Mouse (Mus musculus): ENCODE measurements at regions not wholly inside any gene's neighbourhood (a gene's known extent, or its start where the extent isn't known, plus 50 kb on each side); places are given as distances from the start of the nearest gene placed in this dataset.

DNA sequence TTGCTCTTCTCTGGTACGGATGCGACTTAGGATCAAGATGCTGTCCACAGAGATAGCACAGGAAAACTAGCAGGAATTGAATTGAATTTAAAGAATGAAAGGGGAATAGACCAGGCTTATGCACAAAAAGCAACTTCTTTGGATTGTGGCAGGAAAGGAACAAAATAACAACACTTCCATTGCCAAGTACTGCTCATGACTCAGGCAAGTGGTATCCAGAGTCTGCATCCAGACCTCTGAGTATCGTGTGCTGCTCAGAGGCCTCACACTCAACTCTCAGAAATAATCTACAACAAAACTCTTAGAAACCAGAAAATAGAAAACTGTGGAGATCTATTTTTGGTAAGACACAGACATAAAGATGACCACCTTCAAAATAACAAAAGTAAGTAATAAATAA lies 176.1 kb upstream of the Egflam start:
- DNase-seq (ENCODE audit: low spot score in 2 of 2), result no peak

DNA sequence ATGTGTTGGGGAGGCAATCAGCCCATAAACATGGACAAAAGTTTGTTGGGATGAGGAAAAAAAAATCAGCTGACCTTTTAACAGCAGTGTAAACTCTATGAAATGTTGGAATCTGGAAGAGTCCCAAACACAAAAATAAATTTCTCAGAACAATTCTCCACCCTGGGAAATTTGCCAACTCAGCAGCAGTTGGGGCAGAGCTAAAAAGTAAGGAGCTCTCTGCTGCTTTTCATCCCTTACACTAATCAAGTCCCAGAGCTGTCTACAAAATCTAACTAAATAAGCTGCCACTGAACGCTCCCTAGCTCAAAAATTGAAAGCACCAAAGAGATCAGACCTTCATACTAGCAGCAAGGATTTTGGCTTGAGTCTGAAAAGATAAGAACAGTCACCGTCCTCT lies 176.6 kb upstream of the Egflam start:
- no peak for DNase-seq (ENCODE audit: low spot score in 2 of 2)

DNA sequence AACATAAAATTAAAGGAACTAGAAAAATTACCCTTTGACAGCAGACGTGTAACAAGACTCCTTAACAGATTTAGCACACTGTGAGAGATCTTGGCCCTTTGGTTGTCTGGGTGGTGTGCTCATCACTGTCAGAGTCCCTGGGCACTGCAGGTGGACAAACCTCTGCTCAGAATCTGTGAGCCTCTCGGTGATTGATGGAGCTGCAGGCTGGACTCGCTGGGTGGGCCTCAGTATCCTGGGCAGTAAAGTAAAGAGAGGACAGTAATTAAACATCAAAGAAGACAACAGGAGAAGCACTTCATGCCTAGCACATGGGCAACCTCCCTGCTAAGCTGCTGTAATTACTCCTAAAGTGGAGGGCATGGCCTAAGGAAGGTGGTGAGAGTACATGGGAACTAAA lies 180.2 kb upstream of the Egflam start:
- no peak for DNase-seq (ENCODE audit: low spot score in 2 of 2)

DNA sequence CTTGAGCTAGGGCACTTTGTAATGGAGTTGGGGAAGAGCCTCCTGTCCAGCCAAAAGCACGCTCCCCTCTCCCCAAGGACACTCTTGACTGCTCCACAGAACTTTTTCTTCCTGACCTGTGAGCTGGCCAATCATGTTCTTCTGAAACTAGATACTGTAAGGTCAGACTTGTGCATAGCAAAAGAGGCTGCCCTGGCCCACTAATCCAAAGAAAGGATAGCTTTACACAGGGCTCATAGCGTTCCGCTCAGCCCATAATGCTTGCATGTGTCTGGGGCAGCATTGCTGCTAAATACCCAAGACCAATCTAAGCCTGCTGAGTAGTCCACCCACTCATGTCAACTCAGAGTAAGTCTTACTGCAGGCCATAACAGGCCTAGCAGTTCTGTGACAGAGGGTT lies 189.0 kb upstream of the Egflam start:
- no peak for DNase-seq (ENCODE audit: low spot score in 2 of 2)

DNA sequence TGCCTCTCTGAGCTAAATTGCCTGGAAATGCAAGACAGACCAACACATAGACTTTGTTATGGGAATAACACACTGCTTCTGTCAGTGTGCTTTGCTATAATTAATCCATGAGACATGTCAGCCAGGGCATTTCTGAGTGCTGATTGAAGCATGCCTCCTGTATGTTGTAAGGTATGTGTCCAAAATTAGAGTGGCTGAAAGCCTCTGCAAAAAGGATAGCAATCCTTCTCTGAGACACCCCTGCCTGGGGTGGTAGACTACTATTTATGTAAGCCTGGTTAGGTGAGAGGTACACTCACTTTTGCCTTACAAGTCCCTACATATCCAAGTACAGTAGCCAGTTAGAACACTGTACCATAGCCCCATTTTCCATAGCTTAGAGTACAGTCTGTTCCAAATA lies 193.3 kb upstream of the Egflam start:
- DNase-seq (ENCODE audit: low spot score in 2 of 2), result no peak

DNA sequence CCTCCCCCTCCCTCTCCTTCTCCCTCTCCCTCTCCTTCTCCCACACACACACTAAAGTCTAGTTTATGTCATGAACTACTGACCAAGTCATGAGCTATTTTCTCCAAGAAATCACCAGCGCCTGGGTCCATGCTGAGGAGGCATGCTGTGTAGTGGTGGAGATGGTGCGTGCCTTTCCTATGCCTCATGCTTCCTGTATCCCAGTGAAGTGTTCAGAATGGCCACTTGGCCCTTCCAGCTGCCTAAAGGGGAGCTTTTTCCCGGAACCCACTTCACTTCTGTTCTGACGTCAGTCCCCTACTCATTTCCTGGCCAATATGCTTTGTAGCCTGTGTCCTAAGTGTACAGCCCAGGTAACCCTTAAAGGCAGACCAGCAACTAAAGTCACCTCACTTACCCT lies 199.1 kb upstream of the Egflam start:
- no peak for DNase-seq (ENCODE audit: low spot score in 2 of 2)

DNA sequence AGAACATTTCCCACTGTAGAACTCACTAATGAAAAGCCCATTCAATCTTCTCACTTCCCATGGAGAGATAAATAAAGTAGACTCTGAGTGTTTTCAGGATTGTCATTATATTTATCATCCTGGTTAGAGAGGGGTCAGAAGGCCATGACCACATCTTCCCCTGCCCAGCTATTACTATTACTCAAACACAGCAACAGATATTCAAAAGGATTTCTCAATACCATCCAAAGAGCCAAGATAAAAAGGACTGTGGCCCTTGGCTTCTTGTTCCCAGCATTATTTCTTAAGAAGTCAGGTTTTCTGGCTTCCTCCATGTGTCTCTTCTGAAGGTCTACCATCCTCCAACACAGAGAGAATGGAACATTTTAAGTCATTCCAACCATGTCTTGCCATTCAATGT lies 199.6 kb upstream of the Egflam start:
- no peak for DNase-seq (ENCODE audit: low spot score in 2 of 2)

DNA sequence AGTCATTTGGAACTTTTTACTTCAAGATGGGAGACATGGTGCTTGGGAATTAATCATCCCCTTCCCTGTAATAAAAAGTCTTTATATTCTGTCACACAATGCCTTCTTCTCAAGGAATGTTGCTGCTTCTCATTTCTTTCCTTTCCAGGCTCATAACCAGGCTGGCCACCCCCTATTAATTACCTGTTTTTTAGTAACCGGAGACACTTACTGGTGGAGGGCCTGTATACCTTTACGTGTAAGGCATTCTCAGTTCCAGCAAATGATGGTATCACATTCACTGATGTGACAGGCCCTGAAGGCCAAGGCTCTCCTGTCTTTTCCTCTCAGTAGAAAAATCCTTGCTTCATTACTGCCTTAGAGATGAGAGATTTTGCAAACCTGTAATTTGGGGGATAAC lies 203.3 kb upstream of the Egflam start:
- DNase-seq (ENCODE audit: low spot score in 2 of 2), result no peak

DNA sequence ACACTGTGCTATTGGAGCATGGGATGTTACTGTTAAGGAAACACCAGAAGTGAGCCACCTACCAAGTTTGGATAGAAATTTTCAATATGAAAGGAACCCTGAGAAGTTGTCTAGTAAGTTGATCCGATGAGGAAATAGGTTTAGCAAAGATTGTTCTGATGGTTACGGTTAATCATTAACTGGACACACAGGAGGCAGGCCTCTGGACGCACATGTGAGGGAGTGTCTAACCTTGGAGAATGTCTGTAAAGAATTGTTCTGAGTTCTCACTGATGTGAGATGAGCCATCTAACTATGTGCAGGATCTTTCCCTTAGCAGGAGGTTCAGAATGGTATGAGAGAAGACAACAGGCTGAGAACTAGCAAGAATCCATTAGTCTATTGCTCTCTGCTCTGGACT lies 205.8 kb upstream of the Gdnf start:
- no peak for DNase-seq (ENCODE audit: low spot score in 2 of 2)

DNA sequence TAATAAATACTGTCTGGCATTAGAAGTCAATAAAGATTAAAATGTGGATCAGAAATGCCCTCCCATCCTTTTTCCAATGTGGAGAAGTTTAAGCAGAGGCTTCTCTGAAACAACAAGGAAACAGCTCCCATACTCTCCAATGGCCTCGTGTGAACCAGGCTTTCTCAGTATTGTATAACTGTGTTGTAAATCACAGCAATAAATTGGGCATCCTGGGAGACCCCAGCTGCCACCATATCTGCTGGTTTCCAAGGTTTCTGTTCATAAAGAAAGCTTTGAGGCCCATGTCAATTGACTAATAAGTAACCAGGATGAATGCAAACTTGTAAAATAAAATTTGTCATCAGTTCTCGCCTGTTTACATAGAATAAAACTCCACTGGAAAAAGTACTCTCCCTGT lies 192.7 kb upstream of the Gdnf start:
- no peak for DNase-seq (ENCODE audit: low spot score in 2 of 2)

DNA sequence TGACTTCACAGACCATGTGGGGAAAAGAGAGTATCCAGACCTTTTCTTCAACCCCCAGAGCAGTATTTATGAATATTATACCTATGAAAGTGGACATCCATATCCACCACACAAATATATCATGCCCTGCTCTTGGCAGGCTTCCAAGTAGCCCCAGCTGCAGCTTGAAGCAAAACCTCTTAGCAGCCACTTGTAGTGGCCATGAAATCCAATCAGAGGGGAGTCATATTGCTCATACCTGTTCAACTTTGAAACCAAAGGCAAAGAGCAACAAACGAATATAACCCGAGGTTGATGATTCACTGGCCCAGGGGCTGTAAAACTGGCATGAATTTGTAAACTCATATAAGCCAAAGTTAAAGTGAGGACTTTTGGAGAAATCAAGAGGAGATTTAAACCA lies 187.6 kb upstream of the Gdnf start:
- DNase-seq (ENCODE audit: low spot score in 2 of 2), result no peak

DNA sequence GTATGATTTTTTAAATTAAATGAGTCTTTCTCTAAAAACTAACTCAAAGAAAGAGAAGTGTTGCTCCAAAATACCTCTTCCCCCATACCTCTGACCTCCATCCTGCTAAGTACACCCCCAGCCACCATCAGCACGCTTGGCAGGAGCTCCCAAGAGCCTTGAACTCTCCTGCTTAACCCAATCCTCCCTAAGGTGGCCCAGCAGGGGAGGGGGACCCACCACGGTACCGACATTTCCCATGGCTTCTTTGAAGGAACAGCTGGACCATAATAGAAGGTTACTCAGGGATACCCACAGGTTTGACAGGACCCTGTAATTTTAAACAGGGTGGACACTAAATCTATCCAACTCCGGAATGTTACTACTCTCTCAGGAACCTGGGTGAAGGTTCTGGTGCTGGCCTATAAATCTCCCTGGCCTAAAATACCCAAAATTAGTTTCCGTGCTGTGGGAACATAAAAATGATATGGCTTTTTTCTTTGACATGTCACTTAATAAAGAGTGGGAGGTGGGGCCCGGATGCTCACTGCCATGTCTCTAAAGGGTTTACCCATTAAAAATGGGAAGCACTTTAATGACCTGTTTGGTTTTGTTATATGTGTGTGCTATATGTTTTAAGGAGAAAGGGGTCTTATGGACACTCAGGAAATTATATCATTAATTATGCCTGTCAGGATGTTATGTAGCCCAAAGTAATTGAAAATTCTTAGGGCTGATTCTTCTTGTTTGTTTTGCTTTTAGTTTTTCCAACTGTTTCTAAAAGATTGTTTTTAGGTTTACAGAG lies 185.8 kb upstream of the Gdnf start:
- DNase-seq (ENCODE audit: low spot score in 2 of 2), result no peak

DNA sequence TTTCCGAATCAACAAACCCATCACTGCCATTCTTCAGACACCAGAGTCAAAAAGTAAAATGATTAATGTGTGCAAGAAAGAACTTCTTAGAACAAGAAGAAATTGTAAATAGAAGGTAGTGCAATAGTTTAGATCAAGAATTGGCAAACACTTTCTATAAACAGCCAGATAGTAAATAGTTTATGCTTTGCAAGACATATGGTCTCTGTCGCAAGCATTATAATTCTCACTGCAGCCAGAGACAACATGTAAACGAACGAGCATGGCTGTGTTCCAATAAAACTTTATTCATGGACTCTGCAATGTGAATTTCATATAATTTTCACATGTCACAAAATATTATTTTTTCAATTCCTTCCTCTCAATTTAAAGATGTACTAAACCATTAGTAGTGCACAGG lies 180.8 kb upstream of the Gdnf start:
- DNase-seq (ENCODE audit: low spot score in 2 of 2), result no peak

DNA sequence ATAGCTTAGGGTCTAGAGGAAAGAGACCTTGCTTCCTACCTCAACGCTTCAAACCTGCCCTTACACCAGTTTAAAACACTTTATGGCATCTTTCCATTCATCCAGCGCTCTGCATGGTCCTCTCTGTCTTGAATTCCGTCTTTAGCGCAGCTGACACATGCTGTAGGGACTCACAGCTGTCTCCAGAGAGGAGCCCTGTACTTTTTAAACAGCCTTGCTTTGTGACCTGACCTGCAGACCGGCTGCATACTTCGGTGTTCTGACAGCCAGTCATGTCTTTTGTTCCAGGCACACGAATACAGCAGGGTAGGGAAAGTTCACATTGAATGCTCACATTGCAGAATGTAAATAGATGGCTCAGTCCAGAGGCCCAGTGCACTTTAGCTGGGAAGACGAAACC lies 175.4 kb upstream of the Gdnf start:
- DNase-seq (ENCODE audit: low spot score in 2 of 2), result no peak

DNA sequence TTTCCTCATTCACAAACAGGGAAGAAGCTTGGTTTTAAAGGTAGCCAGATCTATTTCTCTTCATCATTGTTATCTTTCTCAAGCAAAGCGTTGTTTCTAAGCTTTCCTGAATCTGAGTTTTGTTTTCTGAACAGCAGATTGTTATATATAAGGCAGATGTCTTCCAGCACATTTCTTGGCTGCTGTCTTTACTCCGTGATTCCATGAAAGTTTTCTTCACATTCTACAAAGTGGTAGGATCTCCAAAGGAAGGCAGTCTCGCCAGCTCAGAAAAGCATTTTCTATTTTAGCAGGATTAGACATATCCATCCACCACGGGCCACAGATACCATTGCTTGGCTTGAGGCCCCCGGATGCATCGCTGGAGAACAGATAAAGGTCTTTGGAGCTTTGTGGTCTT lies 171.2 kb upstream of the Gdnf start:
- DNase-seq (ENCODE audit: low spot score in 2 of 2), result no peak

DNA sequence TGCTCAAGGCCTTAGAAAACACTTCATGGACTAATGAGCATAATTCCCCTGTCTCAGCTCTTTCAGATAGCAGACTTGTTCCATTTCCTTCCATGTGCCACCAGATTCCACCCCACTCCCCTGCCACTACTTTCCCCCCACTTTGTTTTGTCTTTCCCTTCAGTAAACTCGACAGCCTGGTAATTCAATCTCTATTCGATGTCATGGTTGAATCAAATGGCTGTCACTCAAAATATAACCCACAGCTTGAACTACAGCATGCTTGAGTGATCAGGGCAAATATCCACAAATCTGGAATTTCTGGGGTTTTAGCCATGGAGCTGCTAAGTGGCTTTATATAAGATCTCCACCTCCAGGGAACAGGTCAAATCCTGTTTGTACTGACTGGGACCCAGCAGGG lies 168.6 kb upstream of the Gdnf start:
- DNase-seq (ENCODE audit: low spot score in 2 of 2), result no peak

DNA sequence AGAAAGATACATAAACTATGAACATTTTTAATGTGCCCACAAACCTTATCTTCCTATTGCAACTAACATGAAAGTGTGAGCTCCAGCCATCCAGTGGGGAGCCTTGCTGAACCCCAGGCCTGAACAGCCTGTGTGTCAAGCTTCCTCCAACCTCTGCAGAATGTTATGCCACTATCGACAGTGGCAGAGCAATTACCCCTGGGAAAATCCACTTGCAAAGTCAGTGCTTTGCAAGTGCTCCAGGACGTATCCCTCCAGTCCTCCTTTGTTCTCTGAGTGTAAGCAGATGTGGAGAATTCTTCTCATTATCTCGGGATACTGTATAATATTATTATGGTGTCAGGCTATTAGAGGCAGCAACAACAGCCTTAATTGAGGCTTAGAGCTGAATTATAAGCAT lies 159.9 kb upstream of the Gdnf start:
- DNase-seq (ENCODE audit: low spot score in 2 of 2), result no peak

DNA sequence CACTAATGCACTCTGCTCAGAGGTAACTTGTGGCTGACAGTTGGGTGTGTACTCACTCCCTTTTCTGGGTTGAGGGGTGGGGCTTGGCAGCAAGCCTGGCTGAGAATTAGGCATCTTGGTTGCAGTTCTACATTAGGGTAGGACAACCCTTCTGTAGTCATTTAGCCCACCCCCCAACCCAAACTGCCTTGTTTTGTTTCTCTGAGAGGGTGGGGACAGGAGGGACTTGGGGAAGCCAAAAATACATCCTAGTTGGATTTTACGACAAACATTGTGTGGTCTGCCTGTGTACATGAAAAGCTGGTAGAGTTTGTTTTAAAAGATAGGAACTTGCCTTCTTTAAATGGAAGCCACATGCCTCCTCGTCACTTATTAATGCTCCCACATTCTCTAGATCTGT lies 146.8 kb upstream of the Gdnf start:
- DNase-seq (ENCODE audit: low spot score in 2 of 2), result no peak

DNA sequence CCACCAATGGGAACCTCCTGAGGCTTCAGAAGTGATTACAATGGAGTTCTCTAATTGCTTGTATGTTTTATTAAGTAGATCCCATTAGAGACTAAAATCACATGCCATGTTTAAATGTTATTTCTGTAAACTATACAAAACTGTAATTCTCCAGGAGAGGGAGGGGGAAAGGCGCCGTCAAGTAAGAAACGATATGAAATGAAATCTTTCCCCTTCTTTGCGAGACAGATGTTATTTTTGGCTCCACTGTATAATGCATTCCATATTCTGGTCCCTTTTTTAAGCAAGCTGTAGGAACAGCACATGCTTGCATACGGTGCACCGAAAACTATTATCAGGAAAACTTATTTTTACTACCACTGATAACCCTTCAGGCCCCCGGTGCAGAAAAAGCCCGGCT lies 141.0 kb upstream of the Gdnf start:
- DNase-seq (ENCODE audit: low spot score in 2 of 2), result no peak

DNA sequence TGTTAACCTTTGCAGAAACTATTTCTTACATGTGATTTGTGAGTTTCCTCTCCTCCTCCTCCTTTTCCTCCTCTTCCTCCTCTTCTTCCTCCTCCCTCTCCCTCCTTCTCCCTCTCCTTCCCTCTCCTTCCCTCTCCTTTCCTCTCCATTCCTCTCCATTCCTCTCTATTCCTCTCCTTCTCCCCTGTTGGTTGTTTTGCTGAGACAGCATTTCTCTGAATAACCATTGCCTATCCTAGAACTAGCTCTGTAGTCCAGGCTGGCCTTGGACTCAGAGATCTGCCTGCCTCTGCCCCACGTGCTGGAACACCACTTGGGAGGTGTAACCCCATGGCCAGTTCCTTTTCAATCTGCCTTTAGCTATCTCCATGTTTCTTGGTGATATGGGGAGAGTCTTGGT lies 133.7 kb upstream of the Gdnf start:
- DNase-seq (ENCODE audit: low spot score in 2 of 2), result no peak

DNA sequence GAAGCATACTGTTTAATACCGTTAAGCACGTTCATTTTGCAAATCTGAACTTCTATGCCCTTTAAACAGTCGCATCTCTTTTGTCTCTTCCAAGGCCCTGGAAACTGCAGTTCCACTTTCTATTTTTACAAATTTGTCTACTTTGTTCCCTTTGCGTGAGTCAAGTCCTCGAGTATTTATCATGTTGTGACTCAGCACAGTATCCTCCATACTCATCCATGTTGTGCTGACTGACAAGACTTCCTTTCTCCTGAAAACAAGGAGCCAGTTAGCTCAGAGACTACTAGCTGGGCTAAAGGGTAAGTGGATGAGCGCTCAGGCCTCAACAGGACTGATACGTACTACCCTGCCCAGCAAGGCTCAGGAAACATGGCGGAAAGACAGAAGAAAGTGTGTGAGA lies 131.9 kb upstream of the Gdnf start:
- DNase-seq (ENCODE audit: low spot score in 2 of 2), result no peak

DNA sequence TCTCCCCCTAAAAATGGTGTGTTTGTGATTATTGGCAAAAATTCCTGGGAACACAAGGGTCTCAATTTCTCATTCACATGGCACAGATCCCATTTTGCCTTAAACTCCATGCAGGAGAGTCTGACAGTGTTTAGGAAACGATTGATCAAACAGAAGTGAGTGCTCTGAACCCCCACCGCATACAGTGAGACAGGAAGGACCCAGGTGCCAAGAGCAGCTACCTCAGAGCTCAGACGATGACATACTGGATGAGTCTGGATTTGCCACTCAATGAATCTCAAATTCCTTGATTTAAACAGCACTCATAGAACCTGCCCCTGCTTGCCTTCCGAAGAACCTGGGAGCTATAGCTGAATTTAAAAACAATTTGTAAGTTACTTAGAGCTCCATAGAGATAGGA lies 129.6 kb upstream of the Gdnf start:
- DNase-seq (ENCODE audit: low spot score in 2 of 2), result no peak

DNA sequence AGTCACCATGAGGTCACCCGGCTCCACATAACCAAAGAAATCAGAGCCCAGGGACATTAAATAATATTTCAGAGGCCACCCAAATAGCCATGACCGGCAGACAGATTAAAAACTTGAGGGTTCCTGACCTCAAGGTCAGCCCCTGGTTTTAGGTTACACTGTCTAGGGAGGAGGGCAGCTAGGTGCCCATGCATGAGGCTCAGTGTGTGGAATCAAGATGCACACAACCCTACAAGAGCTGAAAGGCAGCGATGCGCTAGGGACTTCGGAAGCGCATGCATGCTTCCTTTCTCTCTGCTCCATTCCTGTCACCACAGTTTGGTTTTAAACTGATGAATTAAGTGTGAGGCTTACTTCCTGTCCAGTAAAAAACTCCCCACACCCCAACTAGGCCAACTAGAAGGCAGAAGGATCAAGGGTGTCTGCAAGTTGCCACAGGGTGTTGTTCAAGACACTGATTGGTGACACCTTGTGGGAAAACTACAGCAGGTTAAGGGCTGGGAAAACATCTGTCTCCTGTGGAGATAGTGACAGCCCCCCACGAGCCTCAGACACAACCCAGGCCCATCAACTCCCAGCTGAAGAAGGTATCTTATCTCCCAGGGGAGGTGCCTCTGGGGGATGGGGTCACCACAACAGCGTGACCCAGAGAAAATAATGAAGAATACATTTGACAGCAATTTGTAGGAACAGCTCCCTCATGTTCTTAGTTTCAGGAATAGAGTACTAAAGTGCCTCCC lies 127.2 kb upstream of the Gdnf start:
- no peak for DNase-seq (ENCODE audit: low spot score in 2 of 2)

DNA sequence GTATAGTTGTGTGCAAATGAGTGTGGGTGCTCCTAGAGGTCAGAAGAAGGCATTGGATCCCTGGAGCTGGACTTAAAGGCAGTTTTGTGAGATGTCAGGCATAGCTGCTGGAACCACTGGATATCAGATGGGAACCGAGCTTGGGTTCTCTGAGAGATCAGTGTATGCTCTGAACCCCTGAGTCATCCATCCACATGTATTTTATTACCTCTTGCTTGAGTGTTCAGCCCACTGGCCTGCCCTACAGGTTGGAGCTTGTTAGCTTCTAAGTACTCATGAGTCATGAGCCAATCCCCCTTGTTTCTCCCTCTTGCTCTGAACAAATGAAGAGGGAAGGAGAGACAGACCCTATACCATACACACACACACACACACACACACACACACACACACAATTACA lies 119.4 kb upstream of the Gdnf start:
- no peak for DNase-seq (ENCODE audit: low spot score in 2 of 2)

Measured in spleen, postnatal 10 days (tissue).